Mouse (Mus musculus) forebrain, embryonic 14.5 days (tissue): ENCODE measurements at regions not wholly inside any gene's neighbourhood (a gene's known extent, or its start where the extent isn't known, plus 50 kb on each side); places are given as distances from the start of the nearest gene placed in this dataset.

Source experiments
- ATAC-seq: fragments of 200-750 bp; cut with Nextera tagmentation; 2 replicates; pipeline ENCODE4 v1.8.0; 2017; ENCODE audit warnings: mild to moderate bottlenecking, moderate library complexity
- DNase-seq: peaks from one replicate; pipeline ENCODE4 v3.0.0-alpha.2; 2015; ENCODE audit warnings: low spot score
- H3K27ac ChIP-seq: fragments of 300-500 bp; sonication (generic); 2 replicates; pipeline ENCODE4 v1.5.1; 2014; ENCODE audit warnings: low read depth, mild to moderate bottlenecking, control low read depth, low read length, moderate library complexity
- H3K27me3 ChIP-seq: fragments of 300-500 bp; sonication (generic); replicated peaks from 2 replicates; pipeline ENCODE4 v1.6.1; 2014; ENCODE audit warnings: low read length, control low read depth, mixed read lengths; ENCODE audit not compliant: control insufficient read depth, insufficient read depth
- H3K36me3 ChIP-seq: fragments of 300-500 bp; sonication (generic); 2 replicates; pipeline ENCODE4 v1.6.1; 2014; ENCODE audit warnings: low read length, control low read depth; ENCODE audit not compliant: control insufficient read depth, insufficient read depth
- H3K4me1 ChIP-seq: fragments of 300-500 bp; sonication (generic); 2 replicates; pipeline ENCODE4 v1.6.1; 2014; ENCODE audit warnings: antibody characterized with exemption, low read length, control low read depth; ENCODE audit not compliant: control insufficient read depth, insufficient read depth
- H3K4me2 ChIP-seq: fragments of 300-500 bp; sonication (generic); 2 replicates; pipeline ENCODE4 v1.6.1; 2014; ENCODE audit warnings: mild to moderate bottlenecking, control low read depth, low read length
- H3K4me3 ChIP-seq: fragments of 300-500 bp; sonication (generic); 2 replicates; pipeline ENCODE4 v1.5.1; 2014; ENCODE audit warnings: low read depth, low read length, control low read depth
- H3K9ac ChIP-seq: fragments of 300-500 bp; sonication (generic); 2 replicates; pipeline ENCODE4 v1.6.1; 2014; ENCODE audit warnings: mild to moderate bottlenecking, low read length, control low read depth, moderate library complexity
- H3K9me3 ChIP-seq: fragments of 300-500 bp; sonication (generic); replicated peaks from 2 replicates; pipeline ENCODE4 v1.6.1; 2016; ENCODE audit warnings: low read length, control low read depth, mixed read lengths; ENCODE audit not compliant: control insufficient read depth
- WGBS: fragments of 180-500 bp; shearing (Covaris S2); extraction: QIAGEN DNeasy Blood & Tissue Kit; methylation state at CpG from one replicate; pipeline ENCODE4 v1.1.7; 2014; 5-methylcytosine and 5-hydroxymethylcytosine counted together

DNA sequence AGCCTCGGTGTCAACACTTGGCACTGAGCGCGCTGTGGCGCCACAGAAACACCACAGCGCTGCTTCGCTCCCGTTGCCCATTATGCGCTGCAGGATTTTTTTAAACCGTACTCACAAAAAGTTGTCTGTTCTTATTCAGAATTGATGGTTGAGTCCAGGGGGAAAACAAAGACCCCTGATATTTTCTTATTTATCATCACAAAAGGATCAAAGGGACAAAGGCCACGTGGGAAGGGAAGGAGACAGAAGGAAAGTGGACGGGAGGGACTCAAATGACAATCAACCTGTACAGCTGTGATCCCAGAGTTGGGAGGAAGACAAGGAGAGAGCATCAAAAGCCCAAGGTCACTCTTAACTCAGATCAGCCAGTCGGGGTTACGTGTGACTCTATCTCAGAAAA, 100.4 kb downstream of the Ddx11 start:
- ATAC-seq (no peak), DNase-seq (no peak)
- H3K36me3 ChIP-seq, result no peaks in the 10 kb centered on the region
- H3K4me1 ChIP-seq, result no peaks in the 10 kb centered on the region
- no peak overlapping the region for H3K27ac ChIP-seq
- H3K4me2 ChIP-seq, result no peak overlapping the region
- no peak overlapping the region for H3K4me3 ChIP-seq
- 62% methylated on average over 13 of the region's 13 CpGs for WGBS
- H3K27me3 ChIP-seq, result no peaks in the 10 kb centered on the region
- H3K9me3 ChIP-seq, result no peaks in the 10 kb centered on the region
- H3K9ac ChIP-seq, result no peak overlapping the region

DNA sequence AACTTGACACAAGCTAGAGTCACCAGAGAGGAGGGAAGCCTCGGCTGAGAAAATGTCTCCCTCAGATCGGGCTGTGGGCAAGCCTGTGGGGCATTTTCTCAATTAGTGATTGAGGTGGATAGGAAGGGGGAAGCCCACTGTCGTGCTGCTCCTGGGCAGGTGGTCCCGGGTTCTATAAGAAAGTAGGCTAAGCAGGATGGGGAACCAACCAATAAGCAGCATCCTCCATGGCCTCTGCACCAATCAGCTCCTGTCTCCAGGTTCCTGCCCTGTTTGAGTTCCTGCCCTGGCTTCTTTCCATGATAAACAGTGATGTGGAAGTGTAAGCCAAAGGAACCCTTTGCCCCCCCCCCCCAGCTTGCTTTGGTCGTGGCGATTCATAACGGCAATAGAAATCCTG, 100.9 kb downstream of the Ddx11 start:
- no peak overlapping the region for H3K27ac ChIP-seq
- 58% methylated on average over 7 of the region's 7 CpGs for WGBS
- H3K27me3 ChIP-seq, result no peaks in the 10 kb centered on the region
- H3K36me3 ChIP-seq, result no peaks in the 10 kb centered on the region
- ATAC-seq, result no peak
- H3K4me2 ChIP-seq, result no peak overlapping the region
- no peaks in the 10 kb centered on the region for H3K4me1 ChIP-seq
- H3K9me3 ChIP-seq, result no peaks in the 10 kb centered on the region
- no peak overlapping the region for H3K4me3 ChIP-seq
- DNase-seq, result no peak
- no peak overlapping the region for H3K9ac ChIP-seq

DNA sequence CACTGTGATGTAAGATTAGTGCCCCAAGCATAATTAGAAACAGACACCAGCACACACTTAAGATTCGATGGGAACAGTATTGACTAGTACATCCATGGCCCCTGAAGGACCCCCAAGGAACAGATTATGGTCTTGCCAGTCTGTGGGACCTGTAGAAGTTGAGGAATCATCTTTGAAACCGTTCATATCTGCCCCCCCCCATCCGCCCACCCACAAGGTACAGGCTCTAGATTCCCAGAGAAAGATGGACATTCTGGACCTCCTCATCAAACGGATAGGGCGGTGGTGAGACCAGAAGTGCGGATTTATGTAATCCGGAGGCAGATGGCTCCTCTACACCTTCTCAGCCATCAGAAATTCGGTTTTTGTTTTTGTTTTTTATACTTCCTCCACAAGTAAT, 109.1 kb downstream of the Ddx11 start:
- Histone ChIP-seq H3K9me3 (no peaks in the 10 kb centered on the region), H3K27ac (no peak overlapping the region), H3K4me1 (0 out of 2 replicates have a peak, but pooled peaks cover 2% of the 10 kb centered on the region), H3K9ac (no peak overlapping the region), H3K4me2 (no peak overlapping the region), H3K4me3 (no peak overlapping the region), H3K27me3 (no peaks in the 10 kb centered on the region), H3K36me3 (no peaks in the 10 kb centered on the region)
- WGBS, result 84% methylated on average over 8 of the region's 8 CpGs
- ATAC-seq (no peak), DNase-seq (no peak)

DNA sequence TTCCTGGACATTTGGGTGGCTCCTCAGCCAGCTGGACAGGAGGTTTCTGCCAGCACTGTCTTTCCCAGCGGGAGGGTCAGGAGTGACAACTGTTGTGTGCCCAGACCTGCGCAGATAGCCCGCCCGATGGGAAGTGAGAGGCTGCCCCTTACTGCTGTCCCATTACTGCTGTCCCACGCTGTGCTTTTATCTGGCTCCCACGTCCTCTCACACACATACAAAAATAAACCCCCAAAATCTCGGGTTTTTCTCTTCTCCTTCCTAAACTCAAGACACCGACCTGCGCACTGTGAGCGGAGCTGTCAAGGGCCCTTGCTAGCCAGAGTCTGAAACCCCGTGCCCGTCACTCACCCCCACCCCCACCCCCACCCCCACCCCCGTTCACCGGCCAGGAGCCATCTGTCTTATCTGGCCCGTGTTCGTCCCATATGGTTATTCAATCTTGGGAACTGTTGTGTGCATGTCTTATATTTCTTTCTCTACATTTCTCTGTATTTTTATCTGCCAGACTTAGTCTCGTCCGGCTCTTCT, 109.6 kb downstream of the Ddx11 start:
- Histone ChIP-seq H3K27me3 (no peaks in the 10 kb centered on the region), H3K9me3 (no peaks in the 10 kb centered on the region), H3K36me3 (no peaks in the 10 kb centered on the region), H3K4me1 (0 out of 2 replicates have a peak, but pooled peaks cover 2% of the 10 kb centered on the region), H3K9ac (no peak overlapping the region), H3K4me3 (no peak overlapping the region), H3K4me2 (no peak overlapping the region), H3K27ac (peak overlapping the region; percentile 77; the same call in 1 of the 2 replicates)
- peak; percentile 70 for ATAC-seq
- peak; percentile 37 for DNase-seq
- 71% methylated on average over 18 of the region's 18 CpGs for WGBS

DNA sequence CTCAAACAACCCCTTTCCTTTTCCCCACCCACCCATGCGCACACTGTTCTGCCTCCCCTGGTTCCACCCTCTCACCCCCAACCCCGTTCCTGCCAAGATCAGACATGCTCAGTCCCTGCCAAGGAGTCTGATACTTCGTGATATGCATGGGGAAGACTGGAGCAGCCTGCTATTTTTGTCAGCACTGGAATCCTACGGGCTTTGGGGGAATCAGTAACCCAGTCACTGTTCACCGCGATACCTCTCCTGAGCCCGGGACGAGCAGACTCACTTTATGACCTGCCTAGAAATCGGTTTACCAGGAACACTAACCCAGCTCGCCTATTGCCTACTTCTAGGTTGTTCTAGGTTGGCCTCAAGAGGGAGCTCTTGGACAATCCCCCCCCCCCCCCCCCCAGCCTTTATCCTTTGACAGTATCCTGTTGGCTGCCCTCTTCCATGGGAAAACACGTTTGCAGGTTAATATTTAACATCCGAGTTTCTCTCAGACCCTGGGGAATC, 110.2 kb downstream of the Ddx11 start:
- Histone ChIP-seq H3K27ac (peak overlapping the region; percentile 77), H3K4me2 (no peak overlapping the region), H3K4me1 (0 out of 2 replicates have a peak, but pooled peaks cover 2% of the 10 kb centered on the region), H3K9ac (no peak overlapping the region), H3K4me3 (no peak overlapping the region), H3K36me3 (no peaks in the 10 kb centered on the region), H3K27me3 (no peaks in the 10 kb centered on the region), H3K9me3 (no peaks in the 10 kb centered on the region)
- WGBS, result 42% methylated on average over 12 of the region's 12 CpGs
- DNase-seq, result peak; percentile 71
- ATAC-seq, result peak; percentile 74

DNA sequence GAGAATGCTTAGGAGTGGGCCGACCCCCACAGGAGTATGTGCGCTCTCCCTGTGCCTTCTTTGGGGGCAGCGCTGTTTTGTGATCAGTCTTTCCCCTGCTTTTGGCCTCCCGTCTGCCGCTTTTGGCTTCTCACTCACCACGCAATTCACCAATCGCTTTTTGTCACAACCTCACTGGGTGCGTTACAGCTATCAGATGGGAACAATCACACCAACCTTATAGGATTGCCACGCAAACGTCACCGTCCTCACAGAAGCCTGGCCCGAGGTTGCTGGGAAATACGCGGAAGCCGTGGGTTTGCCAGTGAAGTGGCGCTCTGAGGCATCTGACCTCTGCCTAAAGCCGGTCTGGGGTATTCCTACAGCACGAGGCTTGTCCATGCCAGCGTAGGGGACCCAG, 111.1 kb downstream of the Ddx11 start:
- Histone ChIP-seq H3K4me2 (no peak overlapping the region), H3K9me3 (no peaks in the 10 kb centered on the region), H3K36me3 (no peaks in the 10 kb centered on the region), H3K27ac (peak overlapping the region; percentile 34; the same call in 1 of the 2 replicates), H3K9ac (no peak overlapping the region), H3K4me3 (no peak overlapping the region), H3K4me1 (0 out of 2 replicates have a peak, but pooled peaks cover 2% of the 10 kb centered on the region), H3K27me3 (no peaks in the 10 kb centered on the region)
- ATAC-seq (no peak), DNase-seq (no peak)
- 72% methylated on average over 19 of the region's 19 CpGs for WGBS

DNA sequence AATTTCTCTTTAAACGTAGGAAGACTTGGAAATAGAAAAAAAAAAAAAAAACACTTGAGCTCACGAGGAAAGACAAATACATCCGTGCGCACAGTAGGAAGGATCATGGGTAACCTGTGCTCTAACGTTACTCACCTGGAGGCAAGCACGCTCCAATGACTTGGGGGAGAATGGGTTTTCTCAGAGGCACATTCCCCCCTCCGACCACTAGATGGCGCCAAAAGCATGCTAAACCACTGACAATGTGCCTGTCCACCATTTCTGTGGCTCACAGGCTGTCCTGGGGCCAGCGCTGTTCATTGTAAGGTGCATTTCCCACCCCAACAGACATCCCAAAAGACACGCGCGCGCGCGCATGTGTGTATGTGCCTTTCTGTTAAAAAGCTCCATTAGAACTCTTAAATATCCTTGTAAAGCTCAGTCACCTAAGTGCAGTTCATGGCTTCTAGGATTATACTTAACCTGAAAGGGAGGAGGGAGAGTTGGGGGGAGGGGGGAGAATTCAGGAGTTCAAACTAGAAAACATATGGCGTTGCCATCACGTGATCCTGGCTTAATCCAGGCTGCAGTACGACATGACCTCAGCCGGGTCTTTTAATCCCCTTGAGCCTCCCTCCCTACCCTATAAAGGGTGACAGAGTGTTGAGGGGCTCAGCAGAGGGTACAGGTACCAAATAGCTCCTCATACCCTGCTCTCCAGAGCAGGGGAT, 111.9 kb downstream of the Ddx11 start:
- Histone ChIP-seq H3K9me3 (no peaks in the 10 kb centered on the region), H3K27me3 (no peaks in the 10 kb centered on the region), H3K36me3 (no peaks in the 10 kb centered on the region), H3K9ac (peak overlapping the region; percentile 50), H3K4me3 (no peak overlapping the region), H3K27ac (no peak overlapping the region), H3K4me1 (0 out of 2 replicates have a peak, but pooled peaks cover 2% of the 10 kb centered on the region), H3K4me2 (peak overlapping the region; percentile 49)
- peak; percentile 90 for DNase-seq
- ATAC-seq, result peak; percentile 77
- 3% methylated on average over 19 of the region's 19 CpGs for WGBS

- no peak overlapping the region for H3K4me3 ChIP-seq
- DNase-seq (no peak), ATAC-seq (no peak; the same call in 1 of the 2 replicates)
- 84% methylated on average over 15 of the region's 15 CpGs for WGBS
- H3K27me3 ChIP-seq, result no peaks in the 10 kb centered on the region
- no peak overlapping the region for H3K9ac ChIP-seq
- no peak overlapping the region for H3K4me2 ChIP-seq
- no peaks in the 10 kb centered on the region for H3K36me3 ChIP-seq
- H3K9me3 ChIP-seq, result no peaks in the 10 kb centered on the region
- no peak overlapping the region for H3K27ac ChIP-seq
- 0 out of 2 replicates have a peak, but pooled peaks cover 2% of the 10 kb centered on the region for H3K4me1 ChIP-seq
These were observed 112.6 kb downstream of the Ddx11 start for GRCm38 (mm10) chr17:66235806-66236335.
